Mouse (Mus musculus) NIH3T3 (cell line): ENCODE data around the gene Aldob.

Source experiments
- DNase-seq: peaks from one replicate; pipeline ENCODE4 v3.0.0-alpha.2; 2012; ENCODE audit warnings: low read depth

Gene Aldob

DNA sequence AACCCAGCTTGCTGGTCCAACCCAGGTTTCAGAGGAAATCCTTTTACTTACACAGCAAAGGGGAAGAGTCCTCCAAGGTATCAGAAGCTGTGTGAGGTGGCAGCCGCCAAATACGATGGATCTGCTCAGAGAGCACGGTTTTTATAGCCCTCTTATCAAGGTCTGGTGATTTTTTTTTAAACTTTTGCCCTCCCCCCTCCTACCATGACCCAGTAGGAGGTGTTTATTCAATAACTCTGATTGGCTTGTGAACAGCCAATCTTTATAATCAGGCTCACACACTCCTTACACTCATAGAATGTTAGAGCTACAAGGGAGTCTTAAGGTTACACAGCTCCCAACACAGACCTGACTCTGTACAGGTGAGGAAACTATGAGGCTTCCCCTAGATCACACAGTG lies at the start of gene Aldob:
Gene Aldob, minus strand, starts transcription at position 164 of the 400 bp plus-strand sequence.
- DNase-seq = no peak

DNA sequence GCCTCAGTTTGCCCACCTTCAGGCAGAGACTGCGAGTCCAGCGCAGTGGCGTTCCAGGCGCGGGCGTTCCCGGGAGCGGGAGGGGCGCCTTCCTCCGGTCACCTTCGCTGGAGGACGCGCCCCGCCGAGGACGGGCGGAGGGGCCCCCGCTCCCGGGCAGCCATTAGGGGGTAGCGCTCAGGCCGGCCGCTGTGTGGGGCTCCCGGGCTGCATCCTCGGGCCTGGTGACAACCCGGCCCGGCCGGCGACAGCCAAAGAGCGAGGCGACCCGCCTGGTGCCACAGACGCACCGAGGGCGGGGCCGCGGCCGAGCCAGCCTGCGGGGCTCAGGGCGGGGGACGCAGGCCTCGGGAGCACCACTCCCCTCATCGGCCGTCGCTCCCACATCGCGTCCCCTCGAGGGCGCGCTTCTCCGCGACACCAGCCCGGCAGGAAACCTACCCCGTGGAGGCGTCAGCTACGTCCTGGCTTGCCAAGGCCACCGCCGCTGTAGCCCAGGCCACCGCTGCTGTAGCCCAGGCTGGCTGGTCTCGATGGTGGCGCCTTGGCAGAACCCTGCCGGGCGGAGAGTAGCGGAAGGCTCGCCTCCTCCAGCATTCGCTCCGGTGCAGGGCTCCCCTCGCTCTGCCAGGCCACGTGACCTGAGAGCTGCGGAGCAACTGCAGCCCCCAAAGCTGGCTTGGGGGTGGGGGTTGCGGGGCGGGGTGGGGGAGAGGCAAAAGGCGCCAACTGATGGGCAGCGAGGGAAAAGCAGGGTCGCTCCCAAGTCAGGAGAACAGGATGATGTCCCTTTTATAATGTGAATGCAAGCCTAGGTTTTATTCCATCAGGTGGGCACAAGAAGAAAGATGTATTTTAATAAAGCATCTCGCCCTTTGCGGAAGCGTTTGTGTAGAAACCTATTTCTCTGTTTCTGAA lies 48.1 kb upstream of the Aldob start, which contains the start of gene Tmem246:
Gene Tmem246, minus strand, starts transcription at position 694 of the 918 bp plus-strand sequence.
- no peak for DNase-seq

DNA sequence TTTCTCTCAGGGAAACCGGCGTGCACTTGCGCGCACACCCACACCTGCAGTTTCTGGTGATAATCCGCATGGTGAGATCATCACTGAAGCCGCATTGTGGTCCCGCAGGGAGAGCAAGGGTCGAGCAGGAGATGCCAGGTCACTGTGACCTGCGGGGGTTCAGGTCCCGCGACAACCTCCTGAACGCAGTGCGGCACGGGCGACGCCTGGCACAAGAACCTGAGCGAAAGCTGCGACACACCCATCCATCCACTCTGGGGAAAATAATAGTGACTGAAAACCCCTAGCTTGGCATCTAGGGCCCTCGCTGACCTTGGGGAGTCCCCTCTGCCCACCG lies 47.5 kb upstream of the Aldob start:
- DNase-seq = no peak

DNA sequence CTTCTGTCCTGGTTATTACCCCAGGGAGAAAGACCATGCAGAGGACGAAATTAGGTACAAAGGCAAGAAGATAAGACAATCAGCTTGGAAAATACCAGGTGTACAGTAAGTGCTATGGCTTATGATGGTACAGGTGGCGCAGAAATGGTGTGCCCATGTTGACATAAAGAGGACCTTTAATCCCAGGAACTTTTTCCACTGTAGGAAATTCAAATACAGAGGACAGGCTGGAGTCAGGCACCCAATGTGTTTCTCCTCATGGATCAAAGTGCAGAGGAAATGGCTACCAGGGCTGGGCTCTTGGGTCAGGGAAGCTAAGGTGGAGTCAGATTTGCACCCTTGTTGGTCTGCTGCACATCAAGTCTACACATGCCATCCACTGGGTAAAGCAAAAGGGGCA lies 40.8 kb upstream of the Aldob start:
- no peak for DNase-seq

DNA sequence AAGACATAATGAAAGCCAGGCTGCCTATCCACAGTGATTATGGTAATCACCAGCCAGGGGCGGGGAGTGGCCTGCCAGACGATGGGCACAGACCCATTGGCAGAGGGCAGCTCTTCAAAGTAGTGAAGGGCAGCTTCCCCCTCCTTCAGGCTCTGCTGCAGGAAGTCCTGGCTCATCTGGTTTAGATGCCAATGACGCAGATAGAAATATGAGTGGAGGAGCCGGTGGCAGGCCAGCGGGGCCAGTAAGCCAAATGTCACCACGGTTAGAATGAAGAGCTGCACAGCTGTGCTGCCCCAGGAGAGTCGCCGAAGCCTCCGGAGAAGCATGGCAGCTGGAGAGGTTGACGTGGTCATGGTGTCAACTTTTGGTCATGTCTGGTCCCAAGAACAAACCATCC lies 37.5 kb upstream of the Aldob start:
- DNase-seq = no peak

DNA sequence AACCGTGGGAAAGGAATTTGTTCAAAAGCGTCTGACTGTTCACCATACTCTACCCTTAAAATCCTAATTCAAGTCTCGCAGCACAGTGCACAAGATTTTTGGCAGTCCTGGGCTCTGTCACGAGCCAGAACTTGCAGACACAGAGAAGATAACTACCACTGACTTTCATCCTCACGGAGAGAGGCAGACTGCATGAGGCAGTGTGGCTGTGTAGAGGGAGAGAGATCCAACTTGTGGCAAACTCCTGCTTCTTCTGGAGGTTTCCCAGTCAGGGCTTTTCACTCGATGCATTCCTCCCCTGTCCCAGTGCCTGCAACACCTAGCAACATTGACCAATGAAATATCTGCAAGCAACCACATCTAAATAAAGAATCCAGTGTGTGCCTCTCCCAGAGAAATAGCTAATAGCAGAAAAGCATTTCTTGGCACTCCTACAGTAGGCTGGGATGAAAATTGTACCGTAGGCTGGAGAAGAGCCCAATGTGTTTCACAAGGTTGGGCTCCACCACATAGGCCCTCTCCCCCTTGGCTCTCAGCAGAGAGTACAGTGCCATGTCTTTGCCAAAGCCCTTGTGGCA lies 36.3 kb upstream of the Aldob start:
- peak; percentile 33 for DNase-seq

DNA sequence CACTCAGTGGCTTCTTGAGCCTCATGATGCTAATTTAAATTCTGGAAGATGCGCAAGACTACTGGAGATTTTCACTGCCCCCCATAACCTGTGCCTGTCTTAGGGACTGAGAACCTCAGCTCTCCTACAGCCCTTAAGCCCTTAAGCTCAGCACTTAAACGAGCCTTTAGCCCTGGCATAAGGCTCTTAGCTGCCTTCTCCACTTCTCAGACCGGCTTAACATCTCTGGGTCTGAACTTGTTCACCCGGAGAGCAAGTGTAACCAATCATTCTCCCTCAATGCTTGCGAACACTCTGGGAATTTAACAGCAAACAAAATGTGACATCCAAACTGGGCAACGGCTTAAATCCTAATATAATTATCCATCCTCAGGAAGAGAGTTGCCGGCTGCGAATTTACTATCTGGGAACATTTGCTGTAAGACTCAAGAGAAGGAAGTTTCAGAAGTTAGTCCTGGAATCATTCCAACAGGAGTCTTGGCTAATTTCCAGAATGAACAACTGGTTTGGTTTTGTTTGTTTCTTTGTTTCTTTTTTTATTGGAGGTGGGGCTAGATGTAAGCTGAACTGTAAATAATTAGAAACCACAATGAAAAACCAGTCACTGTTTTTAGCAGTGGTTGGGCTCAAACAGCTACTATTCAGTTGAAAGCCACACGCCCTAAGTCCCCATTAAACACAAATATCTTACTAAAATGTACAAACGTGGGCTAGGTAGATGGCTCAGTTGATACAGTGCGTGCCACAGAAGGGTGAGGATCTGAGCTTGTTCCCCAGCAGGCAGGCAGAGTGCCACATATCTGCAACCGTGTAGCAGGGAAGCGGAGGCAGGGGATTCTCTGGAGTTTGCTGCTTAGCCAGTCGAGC lies 34.9 kb upstream of the Aldob start:
- DNase-seq = peak; percentile 14

DNA sequence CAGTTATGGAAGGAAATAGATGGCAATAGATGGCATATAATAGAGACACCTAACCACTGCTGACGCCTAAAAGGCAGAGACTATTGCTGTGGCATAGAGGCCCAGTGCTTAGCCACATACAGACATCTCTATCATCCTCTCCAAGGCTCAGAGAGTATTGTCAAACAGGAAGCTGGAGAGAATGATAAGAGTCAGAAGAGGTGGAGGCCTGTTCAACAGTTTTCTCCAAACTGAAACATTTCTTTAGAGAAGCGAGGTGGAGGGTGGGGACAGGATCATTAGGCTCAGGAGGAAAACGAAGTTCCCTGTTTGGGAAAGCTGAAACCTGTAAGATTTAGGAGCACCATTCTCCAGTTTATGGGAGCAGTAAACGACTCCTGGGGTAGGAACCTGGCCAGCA lies 31.9 kb upstream of the Aldob start:
- DNase-seq = no peak

DNA sequence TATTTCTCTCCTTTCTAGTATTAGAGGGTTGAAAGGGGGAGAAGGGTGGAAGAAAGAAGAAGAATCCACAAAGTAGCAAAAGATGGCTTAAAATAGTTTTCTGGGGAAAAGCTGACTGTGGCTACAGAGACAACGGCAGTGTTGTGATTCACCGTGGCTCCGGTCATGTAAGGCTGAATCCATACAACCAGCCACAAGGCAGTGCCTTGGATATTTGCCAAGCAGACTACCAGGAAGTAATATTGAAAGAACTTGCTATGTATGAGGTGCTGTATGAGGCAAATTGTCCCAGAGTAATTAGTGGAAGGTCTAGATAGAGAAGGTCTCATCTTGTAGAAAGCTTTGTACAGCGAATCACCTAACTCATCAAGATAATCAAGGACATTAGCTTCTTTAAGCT lies 22.8 kb upstream of the Aldob start:
- no peak for DNase-seq

DNA sequence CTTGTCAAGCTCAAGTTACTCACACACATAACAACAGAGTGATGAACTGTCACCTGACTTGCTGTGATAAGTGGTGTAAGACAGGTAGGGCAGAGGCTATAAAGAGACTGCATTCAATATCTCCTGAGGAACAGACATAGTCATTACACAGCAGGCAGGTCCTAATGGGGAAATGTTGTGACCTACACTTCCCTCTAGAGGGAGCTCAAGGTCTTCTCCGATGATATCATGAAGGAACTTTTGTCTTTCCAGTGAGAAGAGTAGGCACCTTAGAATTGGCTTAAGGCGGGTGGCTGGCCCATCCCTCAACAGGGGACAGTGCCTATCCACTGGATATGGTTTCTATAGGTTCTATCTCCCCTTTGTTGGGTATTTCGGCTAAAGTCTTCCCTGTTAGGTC lies 18.3 kb upstream of the Aldob start:
- DNase-seq = peak; percentile 76

DNA sequence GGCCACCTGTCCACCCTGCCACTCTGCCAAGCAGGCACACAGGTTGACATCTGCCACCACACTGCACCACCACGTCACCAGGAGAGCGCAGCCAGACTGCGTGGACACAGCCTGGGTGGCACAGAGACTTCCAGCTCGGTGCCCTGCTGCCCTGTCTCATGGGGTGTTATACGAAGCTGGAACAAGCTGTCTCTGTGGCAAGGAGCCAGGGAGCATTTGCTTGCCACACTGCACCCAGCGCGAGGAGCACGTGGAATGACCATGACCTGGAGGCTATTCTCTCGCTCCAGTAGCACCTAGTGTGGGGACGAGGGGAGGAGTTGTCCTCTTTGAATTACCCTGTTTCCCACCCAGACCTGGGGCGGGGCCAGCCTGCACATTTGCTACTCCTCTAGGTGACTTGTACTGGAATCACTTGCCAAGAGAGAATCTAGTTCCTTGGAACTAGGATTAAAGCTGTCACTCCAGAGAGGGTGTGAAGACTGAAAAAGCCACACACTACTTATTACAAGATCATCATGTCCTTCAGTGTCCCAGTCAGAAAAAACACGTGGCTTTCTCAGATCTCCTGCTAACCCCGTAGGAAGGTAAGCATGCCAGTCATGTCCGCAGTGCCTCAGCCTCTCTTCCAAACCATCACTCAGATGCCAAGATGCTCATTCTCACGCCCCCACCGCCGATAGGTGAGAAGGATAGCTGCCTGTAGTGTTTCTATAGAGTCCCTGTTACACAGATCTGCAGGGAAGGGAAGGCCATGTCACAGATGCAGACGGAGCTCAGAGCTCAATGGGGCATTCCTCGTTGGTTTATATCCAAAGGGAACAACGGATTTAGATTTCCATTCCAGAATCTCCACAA lies 10.8 kb upstream of the Aldob start:
- DNase-seq = peak; percentile 2

DNA sequence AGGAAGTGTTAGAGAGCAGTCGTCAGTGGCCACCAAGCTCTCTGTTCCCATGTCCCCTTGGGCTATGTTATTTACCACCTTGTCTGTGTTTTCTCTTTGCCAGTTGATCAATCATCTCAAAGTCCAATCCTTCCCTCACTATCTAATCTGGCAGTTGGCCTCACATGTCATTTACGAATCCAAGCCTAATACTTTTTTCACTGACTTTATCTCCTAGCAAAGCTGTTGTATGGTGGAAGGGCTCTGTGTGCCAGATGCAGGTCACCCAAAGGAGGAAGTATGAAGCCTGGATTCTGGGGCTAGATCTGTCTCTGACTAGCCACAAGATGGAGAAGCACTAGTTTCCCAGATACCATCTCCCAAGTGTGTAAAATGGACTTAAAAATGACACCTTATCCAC lies 8.8 kb upstream of the Aldob start:
- no peak for DNase-seq

DNA sequence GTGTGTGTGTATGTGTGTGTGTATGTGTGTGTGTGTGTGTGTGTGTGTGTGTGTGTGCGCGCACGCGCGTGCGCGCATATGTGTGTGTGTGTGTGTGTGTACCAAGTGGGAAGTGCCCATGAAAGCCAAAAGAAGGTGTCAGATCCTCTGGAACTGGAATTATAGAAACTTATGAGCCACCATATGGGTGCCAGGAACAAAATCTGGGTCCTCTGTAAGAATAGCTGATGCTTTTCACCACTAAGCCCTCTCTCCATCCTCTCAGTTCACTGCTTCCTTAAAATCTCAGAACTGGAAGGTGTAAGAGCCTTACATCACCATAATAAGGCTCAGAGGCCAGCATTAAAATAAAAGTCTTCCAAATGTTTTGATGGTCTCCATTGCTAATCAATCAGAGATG lies 8.0 kb upstream of the Aldob start:
- DNase-seq = no peak

DNA sequence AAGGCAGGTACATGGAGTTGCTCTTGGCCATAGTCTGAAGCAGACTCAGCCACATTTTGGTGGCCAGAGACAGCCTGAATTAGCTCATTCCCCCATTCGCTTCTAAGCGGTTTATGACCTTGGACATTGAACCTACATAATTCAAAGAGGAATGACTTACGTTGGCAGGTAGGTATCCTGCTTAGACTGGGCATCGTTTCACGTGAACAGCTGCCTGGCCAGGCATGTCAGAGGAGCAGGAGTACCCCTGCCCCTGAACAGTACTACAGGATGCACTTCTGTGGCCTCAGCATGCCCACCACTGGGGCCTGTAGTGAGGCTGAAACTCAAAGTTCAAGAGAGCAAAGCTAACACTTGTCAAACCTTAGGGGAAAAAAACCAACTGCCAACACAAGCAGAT lies 4.0 kb upstream of the Aldob start:
- DNase-seq = no peak

DNA sequence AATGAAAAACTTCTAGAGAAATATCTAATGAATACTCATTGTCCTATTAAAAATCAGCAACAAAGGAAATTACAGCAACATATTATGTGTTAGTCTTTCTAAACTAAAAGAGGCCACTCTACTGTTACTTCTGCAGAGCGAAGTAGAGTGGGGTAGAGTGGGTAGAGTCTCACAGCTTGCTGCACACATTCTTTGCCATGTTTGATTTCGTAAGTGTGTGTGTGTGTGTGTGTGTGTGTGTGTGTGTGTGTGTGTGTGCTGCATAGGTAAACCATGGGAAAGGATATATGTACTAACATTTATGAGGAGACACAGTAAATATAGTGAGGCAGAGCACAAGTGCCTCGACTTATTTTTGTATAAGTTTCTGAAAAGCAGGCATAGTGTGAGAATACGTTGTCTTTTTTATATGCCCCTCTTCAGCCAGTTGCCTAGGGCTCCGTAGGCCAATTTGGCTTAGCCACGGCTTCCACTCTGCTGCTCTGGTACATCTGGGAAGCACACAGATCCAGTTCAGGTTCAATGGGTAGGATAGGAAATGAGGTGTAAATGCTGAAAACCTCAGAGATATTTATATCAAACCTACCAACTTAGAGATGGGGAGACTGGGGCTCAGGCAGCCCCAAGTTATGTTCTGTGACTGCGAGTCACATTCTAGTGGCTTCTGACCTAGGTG lies 1.7 kb downstream of the Aldob start:
- no peak for DNase-seq

DNA sequence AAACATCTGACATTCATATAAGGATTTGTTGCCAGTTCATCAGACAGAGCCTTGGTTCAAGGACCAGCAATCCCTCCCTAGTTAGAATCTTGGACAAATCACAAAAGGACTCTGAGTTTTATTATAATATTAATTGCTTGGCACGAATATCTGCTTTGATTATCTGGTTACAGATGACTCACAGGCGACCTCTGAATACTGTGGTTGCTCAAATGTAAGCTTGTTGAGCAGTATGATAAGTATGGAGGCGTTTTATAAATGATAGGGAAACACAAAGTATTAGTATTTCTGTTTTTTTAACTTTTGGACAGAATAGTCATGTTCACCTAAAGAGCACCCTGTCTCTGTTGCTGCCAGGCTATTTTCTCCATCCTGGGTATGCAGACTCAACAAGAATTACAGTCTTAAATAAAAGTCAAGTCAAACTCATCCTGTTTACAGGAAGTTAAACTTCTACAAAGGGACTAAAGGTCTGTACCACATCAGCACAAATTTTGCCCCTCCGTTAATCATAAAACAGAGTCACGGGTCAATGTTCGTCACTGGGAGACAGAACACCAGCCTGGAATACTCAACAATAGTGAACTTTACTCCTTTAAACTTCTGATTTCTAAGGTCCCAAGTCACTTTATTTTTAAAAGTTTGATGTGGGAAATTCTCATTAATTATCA lies 2.3 kb downstream of the Aldob start:
- peak; percentile 43 for DNase-seq

DNA sequence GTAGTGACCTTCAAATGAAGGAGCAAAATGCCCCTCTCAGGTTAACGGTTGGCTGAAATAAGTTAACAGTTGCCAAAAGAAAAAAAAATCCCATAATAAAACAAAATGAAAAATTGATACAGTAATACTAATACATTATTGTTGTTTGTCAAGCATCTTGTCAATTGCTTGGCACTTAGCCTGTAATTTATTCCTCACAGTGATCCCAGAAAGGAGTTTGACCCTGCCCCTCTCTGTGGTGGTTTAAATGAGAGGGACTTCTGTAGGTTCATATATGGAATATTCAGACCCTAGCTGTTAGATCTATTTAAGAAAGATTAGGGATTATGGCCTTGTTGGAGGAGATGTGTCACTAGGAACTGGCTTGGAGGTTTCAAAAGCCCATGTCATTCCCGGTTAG lies 3.3 kb downstream of the Aldob start:
- no peak for DNase-seq

DNA sequence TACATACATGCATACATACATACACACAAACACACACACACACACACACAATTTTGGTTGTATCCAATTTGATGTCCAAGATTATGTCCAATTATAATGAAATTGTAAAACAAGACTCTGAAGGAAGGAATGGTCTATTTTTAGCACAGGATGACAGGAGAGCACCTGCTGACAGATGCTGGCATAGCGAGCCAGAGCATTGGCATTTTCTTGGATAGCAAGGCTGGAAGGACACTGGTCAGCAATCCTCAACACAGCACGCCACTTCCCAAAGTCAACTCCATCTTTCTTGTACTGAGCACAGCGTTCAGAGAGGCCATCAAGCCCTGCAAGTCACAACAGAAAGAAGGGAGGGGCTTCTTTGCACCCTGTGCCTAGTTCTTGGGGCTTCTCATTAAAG lies 8.4 kb downstream of the Aldob start:
- no peak for DNase-seq

DNA sequence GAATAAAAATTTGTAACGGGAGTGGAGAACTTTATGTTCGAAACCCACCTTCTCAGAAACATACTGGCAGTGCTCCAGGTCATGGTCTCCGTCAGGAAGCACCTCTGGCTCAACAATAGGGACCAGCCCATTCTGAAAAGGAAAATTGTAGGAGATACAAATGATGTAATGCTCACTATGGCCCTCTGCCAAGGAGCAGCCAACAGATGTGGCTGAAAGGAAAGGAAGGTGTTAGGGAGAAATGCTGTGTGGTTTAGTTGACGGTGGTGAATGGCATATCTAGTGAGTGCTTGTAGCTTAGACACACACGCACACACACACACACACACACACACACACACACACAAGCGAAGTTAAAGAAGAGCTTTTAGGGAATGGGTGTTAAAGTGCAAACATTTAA lies 9.7 kb downstream of the Aldob start:
- peak; percentile 39 for DNase-seq

DNA sequence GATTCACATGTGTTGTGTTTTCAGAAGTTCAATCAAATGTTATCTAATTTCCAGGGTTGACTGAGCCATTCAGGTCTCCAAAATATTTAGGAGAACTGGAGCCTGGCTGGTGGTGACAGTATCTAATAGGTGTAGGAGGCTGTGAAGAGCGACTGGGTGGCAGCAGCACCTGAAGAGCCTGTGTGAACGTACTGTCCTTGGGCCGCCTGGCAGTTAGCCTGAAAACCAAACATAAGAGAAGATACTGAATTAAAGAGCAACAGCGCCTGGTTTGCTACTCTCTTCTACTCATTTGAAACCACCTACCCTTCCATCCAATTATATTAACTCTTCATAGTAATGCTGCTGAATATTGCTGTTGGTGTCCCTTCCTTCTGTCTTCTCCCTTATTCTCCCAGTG lies 12.7 kb downstream of the Aldob start:
- no peak for DNase-seq
